Mouse (Mus musculus) c-Kit-positive CD71-negative TER-119-negative erythroid progenitor cells, embryonic 14.5 days (primary cell): ENCODE data around the gene Pigb.

Source experiments
- DNase-seq: peaks from one replicate; pipeline ENCODE4 v3.0.0-alpha.2; 2013; ENCODE audit warnings: low read depth

Gene Pigb

DNA sequence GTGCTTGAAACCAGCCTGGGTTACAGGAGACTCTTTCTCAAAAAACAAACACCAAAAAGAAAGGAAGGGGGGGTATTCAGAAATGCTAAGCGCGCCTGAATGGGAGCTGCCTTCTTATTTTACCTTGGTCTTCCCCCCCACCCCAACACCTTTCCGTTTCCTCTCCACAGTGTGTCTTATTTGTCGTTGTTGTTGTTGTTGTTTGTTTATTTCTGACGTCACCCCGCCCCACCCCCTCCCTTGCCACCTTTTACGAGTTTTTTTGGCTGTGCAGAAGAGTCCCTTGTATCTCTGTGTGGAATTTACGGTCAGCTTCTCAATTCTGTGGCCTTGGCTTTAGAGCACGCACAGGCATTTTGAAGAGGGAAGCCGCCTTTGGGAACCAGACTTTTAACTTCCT is 5.5 kb upstream of the Pigb start:
- DNase-seq = no peak

DNA sequence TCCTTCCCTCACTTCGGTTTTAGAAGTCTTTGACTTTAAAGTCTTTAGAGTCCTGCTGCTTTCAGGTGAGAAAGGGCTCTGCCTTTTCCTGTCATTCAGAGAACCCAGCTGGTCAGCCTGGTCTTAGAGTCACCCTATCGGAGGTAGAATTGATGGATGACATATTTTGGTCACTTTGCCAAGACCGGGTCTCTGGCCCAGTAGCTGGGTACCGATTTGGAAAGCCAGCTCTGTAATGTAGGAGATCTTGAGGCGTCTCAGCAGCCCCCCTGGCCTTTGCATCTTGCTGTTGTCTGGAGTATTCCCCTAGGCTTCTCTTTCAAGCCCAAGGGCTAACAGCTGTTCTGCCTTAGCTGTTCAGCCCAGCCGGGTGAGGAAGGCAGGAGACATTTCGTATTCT is 5.0 kb upstream of the Pigb start:
- DNase-seq = no peak

- DNase-seq = peak; percentile 84
Measured at GRCm38 (mm10) chr9:73044146-73045079, 4.2 kb upstream of the Pigb start, which contains the start of gene Rab27a. TSS of gene Rab27a (plus strand) at chr9:73044854.

DNA sequence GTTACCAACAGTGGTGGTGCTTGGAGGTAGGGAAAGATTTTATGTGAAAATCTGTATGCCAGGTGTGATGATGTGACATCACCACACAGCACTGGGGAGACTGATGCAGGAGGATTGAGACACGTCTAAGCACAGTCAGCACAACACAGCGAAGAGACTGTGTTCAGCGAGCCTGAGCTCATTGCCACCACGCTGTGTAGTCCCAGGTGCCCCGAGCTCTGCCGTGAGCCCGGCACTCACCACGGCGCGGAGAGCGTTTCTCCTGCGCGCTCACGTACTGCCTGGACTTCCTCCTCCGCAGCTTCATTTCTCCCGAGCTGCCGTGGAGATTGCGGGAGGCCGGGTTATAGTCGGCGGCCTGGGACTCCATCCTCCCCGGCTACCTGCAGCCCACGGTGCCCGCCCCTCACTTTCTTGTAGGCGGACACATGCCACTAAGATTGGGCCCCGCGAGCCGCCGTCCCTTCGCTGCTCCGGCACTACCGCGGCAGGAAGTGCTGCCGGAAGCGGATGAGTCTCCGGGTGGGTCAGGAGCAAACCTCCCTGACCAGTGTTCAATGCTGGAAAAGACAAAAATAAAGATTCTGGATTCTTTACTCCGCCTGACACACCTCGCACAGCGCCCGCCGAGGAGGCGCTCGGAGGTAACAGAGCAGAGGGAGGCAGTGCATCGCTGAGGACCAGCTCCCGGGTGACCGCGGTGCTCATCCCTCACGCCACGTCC is 794 bp downstream of the Pigb start:
- DNase-seq = peak; percentile 80

GRCm38 (mm10) chr9:73033406-73033805 is 6.8 kb downstream of the Pigb start:
- DNase-seq = no peak

GRCm38 (mm10) chr9:73031421-73031820 is 8.8 kb downstream of the Pigb start:
- no peak for DNase-seq

DNA sequence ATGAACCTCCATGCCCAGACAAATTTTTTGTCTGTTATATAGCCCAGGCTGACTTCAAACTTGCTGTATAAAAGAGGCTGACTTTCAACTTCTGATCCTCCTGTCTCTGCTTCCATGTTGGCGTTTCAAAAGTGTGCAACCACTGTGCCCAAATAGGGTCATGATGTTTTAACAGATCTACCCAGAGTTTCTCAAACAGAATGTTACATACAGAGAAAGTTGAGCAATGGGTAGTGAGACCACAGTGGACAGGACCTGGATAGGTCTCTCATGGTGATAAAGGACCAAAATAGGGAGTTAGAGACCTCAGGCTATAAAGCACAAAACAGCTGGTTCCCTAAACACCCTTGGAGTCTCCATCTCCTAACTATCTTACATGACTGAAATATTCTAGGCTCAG is 9.7 kb downstream of the Pigb start:
- no peak for DNase-seq

- no peak for DNase-seq
Measured at GRCm38 (mm10) chr9:73025818-73026636, 14.2 kb downstream of the Pigb start.

- DNase-seq = no peak
Measured at GRCm38 (mm10) chr9:73020566-73021097, 19.5 kb downstream of the Pigb start.

GRCm38 (mm10) chr9:73019841-73020240 is 20.3 kb downstream of the Pigb start:
- DNase-seq = no peak

DNA sequence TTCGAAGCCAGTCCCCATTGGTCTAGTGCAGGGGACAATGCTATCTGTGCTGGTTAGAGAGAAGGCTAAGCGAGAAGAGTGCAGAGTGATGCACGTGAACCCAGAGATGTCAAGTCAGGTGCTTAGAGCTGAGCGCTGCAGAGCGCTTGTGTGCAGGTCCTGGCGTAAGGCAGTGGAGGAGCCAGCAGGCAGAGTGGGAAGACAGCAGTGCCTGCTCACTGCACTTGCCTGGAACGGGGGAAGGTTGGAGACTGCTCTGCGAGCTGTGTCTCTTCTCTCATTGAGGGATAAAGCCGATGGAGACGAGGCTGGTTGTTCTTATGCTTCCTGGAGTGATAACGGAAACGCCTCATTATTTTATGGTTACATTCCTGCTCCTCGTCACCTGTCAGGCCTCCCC is 25.5 kb downstream of the Pigb start:
- DNase-seq = no peak

GRCm38 (mm10) chr9:73012629-73013028 is 27.5 kb downstream of the Pigb start:
- no peak for DNase-seq

GRCm38 (mm10) chr9:73008384-73008783 is 31.8 kb downstream of the Pigb start:
- DNase-seq = no peak

- no peak for DNase-seq
Measured at GRCm38 (mm10) chr9:73006175-73006574, 34.0 kb downstream of the Pigb start.

DNA sequence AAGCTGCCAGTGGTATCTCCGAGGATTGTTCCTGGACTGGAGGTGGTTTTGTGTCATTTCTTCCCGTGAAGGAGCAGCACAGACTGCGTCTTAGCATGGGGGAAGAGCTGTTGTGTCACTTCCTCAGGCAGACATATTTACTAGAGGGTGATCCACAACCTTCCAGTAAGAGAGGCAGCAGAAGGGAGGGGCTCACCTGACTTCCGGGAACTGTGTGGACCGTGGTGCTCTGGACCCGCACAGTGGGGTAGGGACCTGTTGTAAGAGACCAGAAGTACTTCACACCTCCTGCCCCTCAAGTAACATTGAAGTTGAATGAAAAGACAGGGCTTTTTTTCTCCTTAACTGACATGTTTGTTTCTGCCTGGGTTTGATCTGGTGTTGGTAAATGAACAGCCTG is 35.1 kb downstream of the Pigb start:
- no peak for DNase-seq

DNA sequence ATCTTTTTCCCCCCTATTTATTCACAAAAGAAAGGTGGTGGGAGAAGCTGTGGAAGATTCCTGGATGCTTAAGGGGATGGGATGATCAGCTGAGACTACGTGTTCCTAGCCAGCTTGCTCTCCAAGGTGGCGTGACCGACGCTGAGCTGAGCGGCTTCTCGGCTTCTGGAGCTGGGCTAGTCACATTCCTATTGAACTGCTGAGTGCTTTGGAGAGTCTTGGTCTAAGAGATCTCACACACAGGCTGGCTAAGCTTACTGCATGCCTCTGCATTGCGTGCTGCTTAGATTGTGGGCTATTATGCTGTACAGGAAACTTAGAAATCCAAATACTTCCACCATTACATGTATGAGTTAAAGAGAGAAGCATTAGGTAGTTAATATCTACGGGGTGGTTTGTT is 36.1 kb downstream of the Pigb start:
- no peak for DNase-seq

DNA sequence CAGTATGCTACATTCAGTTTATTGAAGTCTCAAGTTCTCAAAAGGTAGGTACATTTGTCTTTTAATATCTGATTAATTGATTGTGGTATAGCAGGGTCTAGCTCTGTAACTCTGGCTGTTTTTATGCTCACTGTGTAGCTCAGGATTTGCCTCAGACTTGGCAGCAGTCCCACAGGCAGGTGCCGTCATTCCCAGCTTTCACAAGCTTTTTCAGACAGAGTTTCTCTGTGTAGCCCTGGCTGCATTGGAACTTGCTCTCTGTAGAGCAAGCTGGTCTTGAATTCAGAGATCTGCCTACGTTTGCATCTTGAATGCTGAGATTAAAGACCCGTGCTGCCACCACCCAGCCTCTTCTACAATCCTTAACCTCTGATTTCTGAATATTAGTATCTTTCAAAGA is 38.0 kb downstream of the Pigb start:
- no peak for DNase-seq

DNA sequence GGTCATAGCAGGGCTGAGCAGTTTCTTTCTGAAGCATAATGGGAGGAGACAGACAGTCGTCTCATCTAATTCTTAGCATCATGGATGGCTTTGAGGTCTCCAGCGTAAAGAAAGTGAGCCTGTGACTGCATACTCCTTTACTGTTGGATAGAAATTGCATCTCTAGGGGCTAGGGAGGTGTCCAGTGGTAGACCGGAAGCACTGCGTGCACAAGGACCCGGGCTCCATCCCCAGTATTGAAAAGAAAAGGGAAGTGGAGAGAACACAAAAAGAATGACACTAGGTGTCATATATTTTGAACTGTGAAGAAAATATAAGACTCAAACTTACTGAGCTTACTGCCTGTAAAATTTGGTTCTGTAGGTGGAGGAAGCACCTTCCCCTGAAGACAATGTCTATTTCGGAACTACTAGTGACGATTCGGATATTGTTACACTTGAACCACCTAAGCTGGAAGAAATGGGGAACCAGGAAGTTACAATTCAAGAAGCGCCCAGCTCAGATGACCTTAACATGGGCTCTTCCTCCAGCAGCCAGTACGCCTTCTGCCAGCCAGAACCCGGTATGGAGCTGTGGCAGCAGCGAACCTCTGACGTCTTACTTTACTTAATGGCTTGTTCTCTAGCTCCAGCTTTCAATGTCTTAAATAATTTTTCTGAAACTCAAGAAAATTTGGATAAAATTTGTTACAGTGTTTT is 38.7 kb downstream of the Pigb start:
- no peak for DNase-seq

DNA sequence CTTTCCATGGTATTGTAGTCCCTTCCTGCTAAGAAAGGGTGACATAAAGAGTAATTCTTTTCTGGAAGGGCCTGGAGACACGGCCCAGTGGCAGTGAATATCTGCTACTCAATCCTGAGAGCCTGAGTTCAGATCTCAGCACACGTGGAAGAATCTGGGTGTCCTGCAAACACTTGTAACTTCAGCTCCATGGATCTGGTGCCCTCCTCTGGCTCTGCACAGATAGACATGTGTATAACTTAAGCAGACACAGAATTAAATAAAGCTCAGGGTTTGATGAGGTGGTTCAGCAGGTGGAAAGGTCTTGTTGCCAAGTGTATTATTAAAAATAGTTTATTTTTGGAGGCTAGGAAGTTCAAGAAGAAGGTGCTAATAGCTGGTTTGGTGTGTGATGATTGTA is 39.7 kb downstream of the Pigb start:
- DNase-seq = no peak

- no peak for DNase-seq
Measured at GRCm38 (mm10) chr9:72996806-72997205, 43.4 kb downstream of the Pigb start.

GRCm38 (mm10) chr9:72996167-72996566 is 44.0 kb downstream of the Pigb start:
- DNase-seq = no peak
